Mouse (Mus musculus) ES-Bruce4 (cell line): Measurements from ENCODE around the gene Gm47985. TPM values are rescaled to one million over a fixed set of nuclear protein-coding genes. Genes with fewer than 3 reads are reported as not detected.

ENCODE experiments used
- H3K27ac ChIP-seq: 2 replicates; pipeline ENCODE4 v1.5.1; 2012; ENCODE audit warnings: low read length, inconsistent platforms; ENCODE audit not compliant: insufficient read depth
- H3K27me3 ChIP-seq: 2 replicates; pipeline ENCODE4 v1.6.1; 2012; ENCODE audit warnings: mild to moderate bottlenecking, low read length, inconsistent platforms; ENCODE audit not compliant: control insufficient read depth, poor library complexity, insufficient read depth, severe bottlenecking
- H3K36me3 ChIP-seq: 2 replicates; pipeline ENCODE4 v1.6.1; 2012; ENCODE audit warnings: inconsistent platforms, mild to moderate bottlenecking, low read length, moderate library complexity; ENCODE audit not compliant: control insufficient read depth, poor library complexity, insufficient read depth, severe bottlenecking
- H3K4me1 ChIP-seq: one replicate; pipeline ENCODE4 v1.8.1; 2011; ENCODE audit warnings: low read length; ENCODE audit not compliant: control insufficient read depth, insufficient read depth
- H3K4me3 ChIP-seq: 2 replicates; pipeline ENCODE4 v1.5.1; 2011; ENCODE audit warnings: low read depth, mild to moderate bottlenecking, low read length
- H3K9ac ChIP-seq: 2 replicates; pipeline ENCODE4 v1.6.1; 2012; ENCODE audit warnings: low read depth, mild to moderate bottlenecking, inconsistent platforms; ENCODE audit not compliant: poor library complexity, severe bottlenecking
- H3K9me3 ChIP-seq: replicated peaks from 2 replicates; pipeline ENCODE4 v1.6.1; 2012; ENCODE audit warnings: mild to moderate bottlenecking, low read length, inconsistent platforms; ENCODE audit not compliant: control insufficient read depth, poor library complexity, insufficient read depth, severe bottlenecking
- CTCF ChIP-seq: IDR thresholded peaks from one replicate; pipeline ENCODE4 v1.8.1; 2011; ENCODE audit warnings: low read depth, low read length
- EP300 ChIP-seq: IDR thresholded peaks from 2 replicates; pipeline ENCODE4 v1.6.1; 2011; ENCODE audit warnings: low read depth, low read length; ENCODE audit not compliant: insufficient read depth
- POLR2A ChIP-seq: IDR thresholded peaks from one replicate; pipeline ENCODE4 v1.8.1; 2011; ENCODE audit warnings: low read length; ENCODE audit not compliant: insufficient read depth
- polyA plus RNA-seq: library from polyadenylated mRNA; stranded (reverse); fragments of >200 nt; gene quantifications from 2 replicates; pipeline ENCODE4 v1.2.4, GENCODE M21; 2011; ENCODE audit warnings: low read depth; ENCODE audit not compliant: missing spikeins, insufficient read depth, insufficient read length

Gene Gm47985
- polyA plus RNA-seq, 1 experiment = not detected

- Histone ChIP-seq H3K27ac (no peak overlapping the region), H3K36me3 (no peaks in the 10 kb centered on the region), H3K4me1 (no peaks in the 10 kb centered on the region), H3K4me3 (no peak overlapping the region), H3K27me3 (no peaks in the 10 kb centered on the region), H3K9ac (no peak overlapping the region), H3K9me3 (peaks cover under 1% of the 10 kb centered on the region; the same call in 1 of the 2 replicates)
- TF ChIP-seq EP300 (no peak), CTCF (no peak), POLR2A (no peak)
Measured at GRCm38 (mm10) chr1:151157963-151158856, 24.1 kb upstream of the Gm47985 start.

- Histone ChIP-seq H3K36me3 (no peaks in the 10 kb centered on the region), H3K27me3 (no peaks in the 10 kb centered on the region), H3K27ac (no peak overlapping the region), H3K4me3 (no peak overlapping the region), H3K9me3 (no peaks in the 10 kb centered on the region), H3K4me1 (no peaks in the 10 kb centered on the region), H3K9ac (no peak overlapping the region)
- TF ChIP-seq CTCF (no peak), POLR2A (no peak), EP300 (no peak)
Measured at GRCm38 (mm10) chr1:151158857-151159510, 23.4 kb upstream of the Gm47985 start.

GRCm38 (mm10) chr1:151166031-151166430 is 16.3 kb upstream of the Gm47985 start:
- H3K27ac ChIP-seq = no peak overlapping the region

GRCm38 (mm10) chr1:151167297-151168047 is 14.9 kb upstream of the Gm47985 start:
- H3K27me3 ChIP-seq = no peaks in the 10 kb centered on the region
- H3K36me3 ChIP-seq = no peaks in the 10 kb centered on the region
- no peak overlapping the region for H3K9ac ChIP-seq
- no peaks in the 10 kb centered on the region for H3K4me1 ChIP-seq
- no peak overlapping the region for H3K27ac ChIP-seq
- no peaks in the 10 kb centered on the region for H3K9me3 ChIP-seq
- no peak for TF ChIP-seq POLR2A
- no peak for TF ChIP-seq EP300
- no peak for TF ChIP-seq CTCF
- no peak overlapping the region for H3K4me3 ChIP-seq

More at GRCm38 (mm10) chr1:151166031-151166430, 16.3 kb upstream of the Gm47985 start:
- TF ChIP-seq CTCF (no peak), POLR2A (no peak), EP300 (no peak)
- no peaks in the 10 kb centered on the region for H3K27me3 ChIP-seq
- H3K4me1 ChIP-seq = no peaks in the 10 kb centered on the region
- no peak overlapping the region for H3K4me3 ChIP-seq
- H3K36me3 ChIP-seq = no peaks in the 10 kb centered on the region
- no peak overlapping the region for H3K9ac ChIP-seq
- H3K9me3 ChIP-seq = no peaks in the 10 kb centered on the region

- H3K9ac ChIP-seq = no peak overlapping the region
- no peaks in the 10 kb centered on the region for H3K4me1 ChIP-seq
- TF ChIP-seq POLR2A (no peak), EP300 (no peak)
- H3K27ac ChIP-seq = no peak overlapping the region
- H3K4me3 ChIP-seq = no peak overlapping the region
- no peaks in the 10 kb centered on the region for H3K27me3 ChIP-seq
- H3K36me3 ChIP-seq = no peaks in the 10 kb centered on the region
- no peaks in the 10 kb centered on the region for H3K9me3 ChIP-seq
Measured at GRCm38 (mm10) chr1:151168637-151169036, 13.7 kb upstream of the Gm47985 start.
